Mouse (Mus musculus) heart, postnatal 4 days (tissue): ENCODE results near the gene Rasgrp3. TPM values are rescaled to one million over a fixed set of nuclear protein-coding genes. Genes with fewer than 3 reads are reported as not detected.
A peak's percentile ranks its signal among the peaks of the same experiment; 100 is the strongest.
"Not testable (repeated sequence)": the region's sequence is repeated elsewhere in the genome, so short reads cannot be mapped to it uniquely, and the experiment has no call there.

Source experiments
- DNase-seq: peaks from one replicate; pipeline ENCODE4 v3.0.0; 2021
- total RNA-seq, 2 experiments: library from RNA; stranded (reverse); gene quantifications; 2 replicates each; pipeline ENCODE4 v1.2.3; 2021

The Rasgrp3 gene
- 10 to 100 TPM; 51.8 to 53.3 TPM for total RNA-seq

- DNase-seq = peak; percentile 44
Observed at GRCm38 (mm10) chr17:75435599-75435998, at the start of gene Rasgrp3. Gene Rasgrp3 (plus strand): TSS chr17:75435896.

DNA sequence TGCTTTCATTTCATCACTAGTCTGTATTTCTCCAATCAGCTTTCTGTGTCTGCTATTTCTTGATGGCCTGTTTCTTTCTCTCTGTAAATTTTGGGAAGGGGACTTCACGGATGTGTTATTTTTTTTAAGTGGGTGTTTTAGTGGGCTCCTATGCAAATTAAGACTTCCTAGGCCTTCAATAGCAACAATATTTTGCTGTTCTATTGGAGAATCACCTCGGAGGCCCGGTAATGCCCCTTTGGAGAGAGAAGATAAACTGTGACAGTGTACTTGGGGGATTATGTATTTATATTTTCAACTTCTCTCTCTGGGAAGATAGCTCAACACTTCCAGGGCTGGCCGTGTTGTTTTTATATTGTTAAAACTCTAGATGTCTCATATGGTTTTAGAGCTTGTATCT, 47.3 kb upstream of the Rasgrp3 start:
- no peak for DNase-seq

DNA sequence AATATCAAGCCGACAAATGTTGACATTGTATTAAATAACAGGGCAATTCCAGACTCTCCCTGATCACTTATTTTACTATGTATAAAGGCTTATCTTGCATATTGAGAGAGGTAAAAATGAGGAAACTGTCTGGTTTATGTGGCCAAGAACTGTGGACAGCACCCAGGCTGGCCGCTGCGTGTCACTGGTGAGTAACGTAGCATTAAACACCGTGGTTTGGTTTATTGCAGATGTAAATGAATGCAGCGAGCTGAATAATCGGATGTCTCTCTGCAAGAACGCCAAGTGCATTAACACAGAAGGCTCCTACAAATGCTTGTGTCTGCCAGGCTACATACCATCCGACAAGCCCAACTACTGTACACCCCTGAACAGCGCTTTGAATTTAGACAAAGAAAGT, 45.6 kb upstream of the Rasgrp3 start:
- DNase-seq = no peak

GRCm38 (mm10) chr17:75391429-75392192, 44.1 kb upstream of the Rasgrp3 start:
- DNase-seq = no peak

GRCm38 (mm10) chr17:75406405-75406804, 29.3 kb upstream of the Rasgrp3 start:
- peak; percentile 21 for DNase-seq

DNA sequence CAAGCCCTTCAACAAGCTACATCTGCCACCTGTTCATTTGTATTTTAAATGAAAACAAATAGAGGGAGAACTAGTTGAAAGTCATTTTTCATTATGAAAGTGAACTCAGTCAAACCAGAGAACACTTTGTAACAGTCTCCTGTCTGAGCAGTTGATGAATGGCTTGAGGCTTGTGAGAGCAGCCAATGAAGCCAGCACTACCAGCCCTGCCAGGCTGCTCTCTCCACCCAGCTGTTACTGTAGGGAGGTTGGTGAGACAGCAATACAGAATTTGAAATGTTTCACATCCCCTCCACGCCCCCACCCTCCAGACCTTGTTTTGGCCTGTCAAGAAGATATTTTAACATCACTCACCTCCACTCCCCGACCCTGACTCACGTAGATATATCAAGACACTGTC, 18.8 kb upstream of the Rasgrp3 start:
- DNase-seq = no peak

DNA sequence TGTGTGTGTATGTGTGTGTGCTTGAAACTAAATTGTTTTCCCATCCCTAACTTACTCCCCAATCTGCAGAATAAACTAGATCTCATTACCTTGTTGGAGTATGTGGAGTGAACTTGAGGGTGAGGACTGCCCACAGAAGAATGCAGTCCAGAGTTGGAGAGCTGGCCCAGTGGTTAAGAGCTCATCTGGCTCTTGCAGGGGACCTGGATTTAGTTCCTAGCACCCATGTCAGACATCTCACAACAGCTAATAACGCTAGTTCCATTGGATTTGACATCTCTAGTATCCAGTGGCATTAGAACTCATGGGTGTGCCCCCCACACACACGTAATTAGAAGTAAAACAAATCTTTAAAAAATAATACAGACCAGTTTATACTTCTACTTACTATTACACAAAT, 1.5 kb upstream of the Rasgrp3 start:
- no peak for DNase-seq

GRCm38 (mm10) chr17:75434871-75435270, 825 bp upstream of the Rasgrp3 start:
- DNase-seq = no peak

DNA sequence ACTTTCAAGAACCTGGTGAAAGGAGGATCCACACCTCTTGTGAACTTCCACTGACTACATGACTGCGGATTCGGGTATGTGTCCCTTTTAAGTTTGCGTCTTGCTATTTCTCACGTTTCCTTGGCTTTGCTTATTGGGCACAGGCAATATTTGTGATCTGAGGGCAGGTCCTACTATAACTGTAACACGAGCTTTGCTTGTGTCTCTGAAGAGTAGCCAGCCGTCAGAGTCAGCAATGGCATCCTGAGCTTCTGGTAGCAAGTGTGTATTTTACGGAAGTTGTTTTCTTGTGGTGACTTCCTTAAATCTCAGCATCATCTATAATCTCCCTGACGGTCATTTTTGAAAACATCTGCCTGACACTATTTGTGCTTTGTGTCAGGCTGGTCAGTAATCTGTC, 399 bp downstream of the Rasgrp3 start:
- no peak for DNase-seq

DNA sequence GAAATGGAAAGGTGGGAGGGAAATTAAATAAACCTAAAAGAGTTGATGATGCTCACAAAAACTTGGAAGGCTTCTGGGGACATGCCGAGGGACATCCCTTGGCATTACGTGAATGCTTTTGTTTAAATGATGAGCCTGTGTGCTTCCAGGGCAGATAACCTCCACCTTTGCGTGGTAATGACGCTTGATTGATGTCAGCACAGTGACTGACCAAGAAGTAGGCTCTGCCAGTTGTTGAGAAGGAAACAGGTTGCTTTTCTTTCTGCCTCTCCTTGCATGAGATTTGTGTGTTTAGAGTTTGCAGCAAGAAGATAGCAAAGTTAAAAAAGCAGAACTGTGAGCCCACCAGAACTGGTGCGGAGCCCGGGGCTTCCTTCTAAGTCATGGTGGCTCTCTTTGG, 1.1 kb downstream of the Rasgrp3 start:
- DNase-seq = no peak

- no peak for DNase-seq
Observed at GRCm38 (mm10) chr17:75437239-75437750, 1.6 kb downstream of the Rasgrp3 start.

DNA sequence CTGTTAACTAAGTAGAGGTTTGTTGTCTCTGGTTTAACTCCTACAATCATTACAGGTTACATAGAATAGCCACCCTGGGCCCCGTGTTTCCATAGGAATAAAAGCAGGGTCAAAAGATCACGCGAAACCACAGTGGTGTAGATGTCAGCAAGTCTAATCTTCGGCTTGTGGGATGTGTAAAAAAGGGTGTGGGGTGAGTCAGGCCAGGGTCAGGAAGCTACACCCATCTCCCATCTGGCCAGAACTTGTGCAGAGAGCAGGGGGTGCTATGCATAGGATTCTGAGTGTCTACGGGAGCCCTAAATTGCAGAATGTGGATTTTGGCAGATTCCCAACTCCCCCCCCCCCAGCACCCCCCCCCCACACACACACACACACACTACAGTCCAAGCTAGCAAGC, 2.5 kb downstream of the Rasgrp3 start:
- DNase-seq = no peak

GRCm38 (mm10) chr17:75439062-75439461, 3.4 kb downstream of the Rasgrp3 start:
- DNase-seq = no peak

GRCm38 (mm10) chr17:75440619-75441018, 4.9 kb downstream of the Rasgrp3 start:
- DNase-seq = no peak

DNA sequence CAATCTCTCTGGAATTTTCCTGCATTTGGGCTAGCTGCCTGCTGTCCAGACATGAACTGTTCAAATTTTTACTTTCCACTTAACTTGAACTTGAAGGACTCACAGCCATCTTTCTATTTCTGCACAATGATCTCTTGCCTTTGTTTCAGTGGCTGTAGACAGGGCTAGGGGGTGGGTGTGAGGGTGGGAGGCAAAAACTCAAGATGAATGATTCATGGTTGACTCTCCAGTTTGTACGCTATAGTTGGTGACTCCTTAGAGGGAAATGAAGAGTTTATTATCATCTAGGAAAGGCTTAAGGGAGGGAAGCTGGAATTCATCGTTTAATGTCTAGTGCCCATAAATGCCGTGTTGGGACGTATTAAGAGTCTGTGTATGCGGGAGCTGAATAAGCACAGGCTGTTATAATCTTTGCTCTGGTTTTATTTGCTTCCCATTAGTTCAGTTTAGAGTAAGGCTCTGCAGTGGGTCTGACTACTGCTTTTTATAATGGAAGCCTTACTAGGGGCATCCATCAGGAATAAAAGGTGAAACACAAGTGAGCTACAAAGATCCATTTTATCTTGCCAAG, 5.6 kb downstream of the Rasgrp3 start:
- no peak for DNase-seq

DNA sequence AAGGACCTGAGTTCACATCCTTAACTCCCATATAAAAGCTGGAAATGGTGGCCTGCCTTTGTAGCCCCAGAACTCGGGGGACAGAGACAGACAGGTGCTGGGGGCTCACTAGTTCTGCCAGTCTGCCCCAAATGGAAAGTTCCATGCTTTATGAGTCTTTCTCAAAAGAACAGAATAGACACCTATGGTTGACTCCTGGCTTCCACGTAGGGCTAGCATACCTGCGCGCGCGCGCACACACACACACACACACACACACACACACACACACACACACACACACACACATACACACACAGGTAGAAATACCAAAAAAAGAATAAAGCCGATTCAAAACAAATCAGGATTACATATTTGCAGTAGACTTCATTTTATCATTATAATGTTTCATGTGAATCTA, 6.7 kb downstream of the Rasgrp3 start:
- DNase-seq = no peak

DNA sequence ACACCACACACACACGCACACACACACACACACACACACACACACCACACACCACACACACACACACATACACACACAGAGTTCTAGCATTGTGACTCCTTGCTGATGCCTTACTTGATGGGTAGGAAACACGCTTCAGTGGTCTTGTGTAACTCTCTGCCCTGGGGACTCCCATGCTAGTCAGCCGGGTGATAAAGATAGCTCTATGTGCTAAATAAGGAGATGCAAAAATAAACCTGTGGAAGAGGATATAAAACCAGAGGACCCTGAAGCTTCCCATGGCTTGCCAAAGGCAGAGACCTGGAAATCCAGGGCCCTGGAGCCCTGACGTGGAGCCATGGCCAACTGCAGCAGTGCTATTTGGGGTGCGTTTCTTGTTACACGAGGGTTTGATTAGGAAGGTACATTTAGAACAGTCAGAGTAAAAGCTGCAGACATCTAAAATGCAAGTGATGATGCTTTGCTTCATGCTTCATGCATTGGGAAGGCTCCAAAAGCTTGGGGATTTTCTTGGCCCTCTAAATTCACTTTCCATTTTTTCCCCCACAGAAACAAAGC, 7.4 kb downstream of the Rasgrp3 start:
- no peak for DNase-seq

DNA sequence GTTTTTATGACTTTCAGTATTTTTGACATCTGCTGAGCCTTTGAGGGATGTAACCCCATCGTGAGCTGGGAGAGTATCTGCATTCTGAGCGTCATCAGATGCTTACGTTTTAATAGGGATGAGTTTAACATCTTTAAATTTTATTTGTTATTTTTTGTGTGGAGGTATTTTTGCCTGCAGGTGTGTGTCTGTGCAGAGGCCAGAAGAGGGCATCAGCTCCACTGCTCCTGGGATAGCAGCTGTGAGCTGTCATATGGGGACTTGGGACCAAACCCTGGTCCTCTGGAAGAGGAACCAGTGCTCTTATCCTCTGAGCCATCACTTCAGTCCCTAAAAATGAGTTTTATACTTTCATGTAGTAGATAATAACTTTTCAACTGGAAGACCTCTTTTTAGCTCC, 12.6 kb downstream of the Rasgrp3 start:
- no peak for DNase-seq

DNA sequence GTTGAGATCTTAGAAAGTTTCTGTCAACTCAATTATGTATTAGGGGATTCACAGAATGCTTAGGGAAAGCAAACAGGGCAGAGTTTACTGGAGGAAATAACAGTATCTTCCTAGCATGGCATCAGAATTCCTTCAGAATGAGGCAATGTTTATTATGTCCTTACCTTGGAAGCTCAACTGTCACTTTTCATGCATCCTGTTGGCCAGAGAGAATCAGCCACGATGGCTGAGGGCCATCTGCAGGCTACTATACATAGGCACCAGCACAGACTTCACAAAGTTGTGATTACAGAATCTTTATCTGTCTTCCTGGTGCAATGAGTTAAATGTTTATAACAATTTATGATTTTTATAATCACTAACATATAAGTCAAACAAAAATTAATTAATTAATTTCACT, 13.3 kb downstream of the Rasgrp3 start:
- no peak for DNase-seq

- DNase-seq = no peak
Observed at GRCm38 (mm10) chr17:75452313-75452712, 16.6 kb downstream of the Rasgrp3 start.

DNA sequence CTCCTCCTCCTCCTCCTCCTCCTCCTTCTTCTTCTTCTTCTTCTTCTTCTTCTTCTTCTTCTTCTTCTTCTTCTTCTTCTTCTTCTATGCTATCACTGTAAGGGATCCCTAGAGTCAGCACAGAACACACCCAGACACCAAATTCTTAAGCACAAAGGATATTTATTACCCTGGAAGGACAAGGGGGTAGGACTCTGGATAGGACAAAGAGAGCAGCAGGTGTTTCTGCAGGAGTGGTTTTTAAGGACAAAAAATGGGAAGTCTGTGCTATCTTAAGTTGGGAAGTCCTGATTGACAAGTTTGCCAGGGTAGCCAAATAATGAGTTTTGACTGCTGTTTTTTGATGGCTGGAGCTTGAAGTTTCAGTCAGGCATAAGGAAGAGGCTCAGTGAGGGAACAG, 17.9 kb downstream of the Rasgrp3 start:
- no peak for DNase-seq

GRCm38 (mm10) chr17:75456096-75456495, 20.4 kb downstream of the Rasgrp3 start:
- not testable (repeated sequence) for DNase-seq

DNA sequence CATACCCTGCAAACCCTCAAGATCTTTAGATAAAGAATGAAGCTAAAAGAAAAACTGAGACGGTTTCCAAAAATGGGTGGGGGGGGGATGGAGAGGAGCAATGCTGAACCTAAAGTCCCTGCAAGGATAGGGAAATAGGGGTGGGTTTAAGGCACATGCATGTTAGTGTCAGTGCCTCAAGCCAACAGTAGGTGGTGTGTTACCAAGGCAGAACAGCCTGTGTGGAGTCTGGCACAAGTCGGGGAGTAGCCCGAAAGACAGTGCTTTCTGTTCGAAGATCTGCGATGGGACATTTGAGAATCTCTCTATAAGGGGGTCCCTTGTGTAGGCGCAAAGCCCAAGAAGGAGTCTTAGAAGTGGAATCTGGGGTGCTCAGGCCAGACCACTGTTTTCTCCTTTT, 24.9 kb downstream of the Rasgrp3 start:
- DNase-seq = no peak

GRCm38 (mm10) chr17:75461771-75462170, 26.1 kb downstream of the Rasgrp3 start:
- DNase-seq = no peak
